Mouse (Mus musculus) c-Kit-positive CD71-negative TER-119-negative erythroid progenitor cells, embryonic 14.5 days (primary cell): ENCODE results near the gene Rbks.

Experiments
- DNase-seq: peaks from one replicate; pipeline ENCODE4 v3.0.0-alpha.2; 2013; ENCODE audit warnings: low read depth

Gene Rbks

GRCm38 (mm10) chr5:31583261-31583660 is 114.2 kb downstream of the Rbks start:
- DNase-seq = no peak

DNA sequence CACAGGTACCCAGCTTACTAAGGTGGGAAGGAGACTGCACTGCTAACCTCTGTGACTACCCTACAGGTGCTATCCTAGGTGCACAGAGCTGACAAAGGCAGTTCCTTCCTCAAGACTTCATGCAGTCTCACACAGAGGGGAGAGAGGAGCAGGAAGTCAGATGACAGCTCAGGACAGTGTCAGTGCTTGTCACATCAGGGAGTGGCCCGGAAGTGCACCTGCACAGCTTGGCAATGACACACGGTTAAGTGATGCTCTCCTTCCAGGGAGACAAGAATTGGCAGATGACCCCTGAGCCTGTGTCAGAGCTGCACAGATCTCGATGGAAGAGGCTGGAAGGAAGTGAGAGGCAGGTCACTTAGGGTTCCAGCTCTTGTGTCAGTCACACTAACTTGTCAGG is 115.5 kb downstream of the Rbks start:
- DNase-seq = no peak

DNA sequence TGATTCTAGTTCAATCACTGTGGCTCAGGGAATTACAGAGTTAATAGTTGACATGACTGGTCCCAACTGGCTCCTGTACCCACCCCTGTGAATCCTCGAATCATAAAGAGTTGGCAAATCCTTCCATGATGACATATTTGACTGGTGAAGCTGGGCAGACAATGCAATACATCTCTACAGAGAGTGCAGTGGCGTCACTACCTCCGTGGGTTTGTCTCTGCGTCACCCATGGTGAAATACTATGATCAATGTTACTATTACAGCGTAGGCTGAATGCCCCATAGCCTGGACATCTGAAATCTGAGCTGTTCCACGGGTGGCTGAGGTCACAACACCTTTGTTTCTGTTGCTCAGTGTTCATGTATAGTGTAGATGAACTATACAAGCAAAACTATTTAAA is 116.2 kb downstream of the Rbks start:
- DNase-seq = no peak

GRCm38 (mm10) chr5:31576539-31576975 is 120.9 kb downstream of the Rbks start:
- peak; percentile 45 for DNase-seq
